Mouse (Mus musculus): Measurements from ENCODE around the gene Slco2a1. TPM values are rescaled to one million over a fixed set of nuclear protein-coding genes. Genes with fewer than 3 reads are reported as not detected.

Gene Slco2a1
- total and polyA plus RNA-seq, 3 experiments, result 0.14 TPM; not detected in 2

- Histone ChIP-seq H3K9ac (ENCODE audit: insufficient read depth, low read depth) (no peak overlapping the region), H3K9me3 (replicated peaks; ENCODE audit: low read length) (peaks cover 5% of the 10 kb centered on the region), H3K4me2 (ENCODE audit: insufficient read depth, low read depth, poor library complexity, severe bottlenecking) (no peak overlapping the region), H3K36me3 (replicated peaks in 1 of 2; ENCODE audit: control insufficient read depth in 1 of 2, insufficient read depth in 1 of 2, low read length in 1 of 2) (no peaks in the 10 kb centered on the region), H3K27me3 (replicated peaks) (peaks cover 39% of the 10 kb centered on the region), H3K4me1 (ENCODE audit: control insufficient read depth in 1 of 2, insufficient read depth in 2 of 2) (no peaks in the 10 kb centered on the region), H3K79me2 (replicated peaks; ENCODE audit: control insufficient read depth, extremely low read depth, insufficient read depth, poor library complexity, severe bottlenecking) (no peaks in the 10 kb centered on the region), H3K27ac (ENCODE audit: insufficient read depth, low read depth) (no peak overlapping the region), H3K4me3 (replicated peaks in 1 of 3; ENCODE audit: low read depth in 2 of 3, low read length in 2 of 3, poor library complexity in 1 of 3) (no peak overlapping the region)
- no peak for TF ChIP-seq RCOR1 (conservative IDR thresholded peaks at IDR 0.05; ENCODE audit: low read depth, low read length)
- TF ChIP-seq UBTF (IDR thresholded peaks at IDR 0.05; ENCODE audit: low read depth, low read length), result no peak
- no peak for TF ChIP-seq BHLHE40 (IDR thresholded peaks at IDR 0.05; ENCODE audit: low read depth, low read length)
- no peak for TF ChIP-seq ZNF384 (IDR thresholded peaks at IDR 0.05; ENCODE audit: low read depth, low read length)
- no peak for TF ChIP-seq POLR2AphosphoS2 (IDR thresholded peaks at IDR 0.05; ENCODE audit: low read depth, low read length)
- no peak for TF ChIP-seq POLR2A (IDR thresholded peaks at IDR 0.05; ENCODE audit: low read depth, low read length)
- TF ChIP-seq ETS1 (conservative IDR thresholded peaks at IDR 0.05; ENCODE audit: low read depth, low read length), result no peak
- TF ChIP-seq USF2 (conservative IDR thresholded peaks at IDR 0.05; ENCODE audit: low read depth, low read length), result no peak
- TF ChIP-seq MEF2A (IDR thresholded peaks at IDR 0.05; ENCODE audit: borderline replicate concordance, low read depth, low read length), result no peak
- TF ChIP-seq ZMIZ1 (IDR thresholded peaks at IDR 0.05; ENCODE audit: low read depth, low read length), result no peak
- no peak for TF ChIP-seq GABPA (IDR thresholded peaks at IDR 0.05; ENCODE audit: insufficient replicate concordance, low read depth, low read length)
- no peak for TF ChIP-seq SIN3A (IDR thresholded peaks at IDR 0.05; ENCODE audit: low read length)
- no peak for TF ChIP-seq TBP (conservative IDR thresholded peaks at IDR 0.05; ENCODE audit: low read depth, low read length)
- TF ChIP-seq ZKSCAN1 (IDR thresholded peaks at IDR 0.05; ENCODE audit: borderline replicate concordance, low read depth, low read length), result no peak
- dilution Hi-C loops (cut with MboI; ENCODE audit: extremely low pct_ligation_motif_present, extremely low pct_unique_long_range_greater_than_20kb, low sequenced_read_pairs), result no loop called here
- in situ Hi-C loops (cut with MboI; ENCODE audit: low pct_ligation_motif_present, low pct_unique_long_range_greater_than_20kb, low sequenced_read_pairs), result no loop called here
- DNase-seq (ENCODE audit: extremely low read depth), result no peak
Measured at GRCm38 (mm10) chr9:103049049-103049511, 60.6 kb downstream of the Slco2a1 start.

GRCm38 (mm10) chr9:103053829-103054228 is 65.3 kb downstream of the Slco2a1 start:
- Histone ChIP-seq H3K27ac (ENCODE audit: insufficient read depth, low read depth) (no peak overlapping the region), H3K79me2 (replicated peaks; ENCODE audit: control insufficient read depth, extremely low read depth, insufficient read depth, poor library complexity, severe bottlenecking) (no peaks in the 10 kb centered on the region), H3K27me3 (replicated peaks) (peaks cover 52% of the 10 kb centered on the region), H3K4me1 (ENCODE audit: control insufficient read depth in 1 of 2, insufficient read depth in 2 of 2) (peaks cover 0 to 15% of the 10 kb centered on the region in 2 experiments; a peak in 2 of 4 replicates), H3K9ac (ENCODE audit: insufficient read depth, low read depth) (no peak overlapping the region), H3K4me2 (ENCODE audit: insufficient read depth, low read depth, poor library complexity, severe bottlenecking) (no peak overlapping the region), H3K36me3 (replicated peaks in 1 of 2; ENCODE audit: control insufficient read depth in 1 of 2, insufficient read depth in 1 of 2, low read length in 1 of 2) (no peaks in the 10 kb centered on the region), H3K4me3 (replicated peaks in 1 of 3; ENCODE audit: low read depth in 2 of 3, low read length in 2 of 3, poor library complexity in 1 of 3) (no peak overlapping the region), H3K9me3 (replicated peaks; ENCODE audit: low read length) (peaks cover 5% of the 10 kb centered on the region)
- DNase-seq (ENCODE audit: extremely low read depth), result no peak
- in situ Hi-C loops (cut with MboI; ENCODE audit: low pct_ligation_motif_present, low pct_unique_long_range_greater_than_20kb, low sequenced_read_pairs) (no loop called here), dilution Hi-C loops (cut with MboI; ENCODE audit: extremely low pct_ligation_motif_present, extremely low pct_unique_long_range_greater_than_20kb, low sequenced_read_pairs) (no loop called here)
- TF ChIP-seq SIN3A (IDR thresholded peaks at IDR 0.05; ENCODE audit: low read length) (no peak), UBTF (IDR thresholded peaks at IDR 0.05; ENCODE audit: low read depth, low read length) (no peak), KAT2A (IDR thresholded peaks at IDR 0.05; ENCODE audit: insufficient replicate concordance, low read length) (no peak), PAX5 (IDR thresholded peaks at IDR 0.05; ENCODE audit: low read length) (no peak), MAFK (IDR thresholded peaks at IDR 0.05; ENCODE audit: insufficient replicate concordance, low read length) (no peak), ZKSCAN1 (IDR thresholded peaks at IDR 0.05; ENCODE audit: borderline replicate concordance, low read depth, low read length) (no peak)

Data from CH12.LX (cell line).